Mouse (Mus musculus) G1E (cell line): ENCODE data around the gene Plac1. TPM values are rescaled to one million over a fixed set of nuclear protein-coding genes. Genes with fewer than 3 reads are reported as not detected.

Experiments used
- ATAC-seq: 2 replicates; pipeline ENCODE4 v1.8.0; 2016; ENCODE audit warnings: mild to moderate bottlenecking; ENCODE audit not compliant: insufficient number of reproducible peaks, poor library complexity, low FRiP score, severe bottlenecking; ENCODE audit errors: extremely low read depth
- DNase-seq: peaks from one replicate; pipeline ENCODE4 v3.0.0; 2012; ENCODE audit warnings: low spot score
- H3K27me3 ChIP-seq: 2 replicates; pipeline ENCODE4 v1.6.1; 2012; ENCODE audit warnings: mild to moderate bottlenecking, low read length, inconsistent platforms; ENCODE audit not compliant: insufficient read depth
- H3K36me3 ChIP-seq: replicated peaks from 2 replicates; pipeline ENCODE3; 2012; ENCODE audit warnings: mild to moderate bottlenecking, inconsistent platforms
- H3K4me1 ChIP-seq: 2 replicates; pipeline ENCODE4 v1.6.1; 2012; ENCODE audit warnings: low read depth, low read length, inconsistent platforms, mixed read lengths; ENCODE audit not compliant: insufficient read depth
- H3K4me3 ChIP-seq: 2 replicates; pipeline ENCODE4 v1.5.1; 2012; ENCODE audit warnings: low read depth, mild to moderate bottlenecking, inconsistent platforms, low read length, moderate library complexity, mixed read lengths
- H3K9me3 ChIP-seq: replicated peaks from 2 replicates; pipeline ENCODE4 v1.6.1; 2012; ENCODE audit warnings: inconsistent platforms
- CTCF ChIP-seq: IDR thresholded peaks from 2 replicates; pipeline ENCODE4 v1.5.1; 2012; ENCODE audit warnings: low read depth, low read length, inconsistent platforms, mixed read lengths
- GATA1 ChIP-seq: IDR thresholded peaks from 2 replicates; pipeline ENCODE4 v1.6.1; 2012; ENCODE audit warnings: borderline replicate concordance, low read length, inconsistent platforms, mixed read lengths
- GATA2 ChIP-seq: IDR thresholded peaks from 2 replicates; pipeline ENCODE4 v1.6.1; 2012; ENCODE audit warnings: low read depth, low read length, inconsistent platforms, borderline replicate concordance
- POLR2AphosphoS5 ChIP-seq: IDR thresholded peaks from 2 replicates; pipeline ENCODE4 v1.6.1; 2012; ENCODE audit warnings: low read depth, low read length, inconsistent platforms; ENCODE audit not compliant: insufficient replicate concordance
- TAL1 ChIP-seq: conservative IDR thresholded peaks from 2 replicates; pipeline ENCODE4 v1.6.1; 2012; ENCODE audit warnings: low read depth, low read length, inconsistent platforms, mixed read lengths
- polyA plus RNA-seq: library from polyadenylated mRNA; stranded (reverse); fragments of >175 nt; gene quantifications from 2 replicates; pipeline ENCODE4 v1.2.3, GENCODE M21; 2012
- total RNA-seq, 2 experiments: library from RNA; stranded (forward) in 1 of 2; stranded (reverse) in 1 of 2; fragments of 200-1000 nt in 1 of 2; fragments of >200 nt in 1 of 2; fragmentation: Nextera tagmentation in 1 of 2; gene quantifications; 2 replicates each; pipeline ENCODE4 v1.2.3; 2014 to 2017

Gene Plac1
- total and polyA plus RNA-seq, 3 experiments: not detected

GRCm38 (mm10) chrX:53088663-53089292 is 151.1 kb downstream of the Plac1 start:
- ATAC-seq (peak; percentile 88), DNase-seq (peak; percentile 6)
- no peaks in the 10 kb centered on the region for H3K9me3 ChIP-seq
- peaks cover 37% of the 10 kb centered on the region for H3K4me1 ChIP-seq
- no peaks in the 10 kb centered on the region for H3K36me3 ChIP-seq
- no peak overlapping the region for H3K4me3 ChIP-seq
- TF ChIP-seq CTCF (no peak), TAL1 (peak; percentile 33; the same call in 1 of the 2 replicates)
- no peaks in the 10 kb centered on the region for H3K27me3 ChIP-seq

DNA sequence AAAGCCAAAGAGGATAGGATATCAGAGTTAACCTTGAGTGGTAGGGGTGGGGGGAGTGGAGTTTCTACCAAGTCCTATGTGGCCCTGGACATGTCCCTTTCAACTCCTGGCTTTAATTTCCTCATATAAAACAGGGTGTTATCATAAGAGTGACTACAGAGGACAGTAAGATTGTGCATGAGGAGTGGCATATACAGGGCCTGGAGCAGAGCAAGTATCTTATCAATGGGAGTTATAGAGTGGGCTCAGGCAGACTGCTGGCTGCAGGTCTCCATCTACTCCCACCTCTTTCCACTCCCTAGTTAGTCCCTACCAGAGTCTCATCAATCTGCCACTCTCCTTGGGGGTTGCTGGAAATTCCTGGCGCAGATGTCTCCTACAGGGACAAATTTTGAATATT is 152.7 kb downstream of the Plac1 start:
- DNase-seq (no peak), ATAC-seq (no peak)
- H3K9me3 ChIP-seq: no peaks in the 10 kb centered on the region
- H3K27me3 ChIP-seq: no peaks in the 10 kb centered on the region
- H3K4me1 ChIP-seq: peaks cover 32% of the 10 kb centered on the region
- H3K36me3 ChIP-seq: no peaks in the 10 kb centered on the region
- TF ChIP-seq POLR2AphosphoS5 (no peak), GATA1 (no peak), GATA2 (no peak), CTCF (no peak), TAL1 (no peak)
- H3K4me3 ChIP-seq: no peak overlapping the region

- no peaks in the 10 kb centered on the region for H3K9me3 ChIP-seq
- H3K27me3 ChIP-seq: no peaks in the 10 kb centered on the region
- peaks cover 32% of the 10 kb centered on the region for H3K4me1 ChIP-seq
- no peak for DNase-seq
- no peak overlapping the region for H3K4me3 ChIP-seq
- TF ChIP-seq CTCF (no peak), GATA1 (no peak), TAL1 (no peak), POLR2AphosphoS5 (no peak), GATA2 (no peak)
- no peaks in the 10 kb centered on the region for H3K36me3 ChIP-seq
- no peak for ATAC-seq
Observed at GRCm38 (mm10) chrX:53085559-53085958, 154.4 kb downstream of the Plac1 start.

DNA sequence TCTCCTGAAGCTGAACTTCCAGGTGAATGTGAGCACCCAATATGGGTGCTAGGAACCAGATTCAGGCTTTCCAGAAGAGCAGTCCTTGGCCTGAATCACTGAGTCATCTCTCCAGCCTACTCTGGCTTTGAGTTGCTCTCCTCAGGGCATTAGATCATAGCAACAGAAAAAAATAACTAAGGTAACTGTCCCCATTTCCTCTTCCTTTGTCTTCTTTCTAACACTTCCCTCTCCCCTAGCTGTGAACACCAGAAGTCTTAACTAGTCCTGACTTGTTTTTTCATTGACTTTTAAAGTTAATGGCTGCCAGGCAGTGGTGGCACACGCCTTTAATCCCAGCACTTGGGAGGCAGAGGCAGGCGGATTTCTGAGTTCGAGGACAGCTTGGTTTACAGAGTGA is 175.5 kb downstream of the Plac1 start:
- H3K27me3 ChIP-seq: no peaks in the 10 kb centered on the region
- no peaks in the 10 kb centered on the region for H3K36me3 ChIP-seq
- peaks cover 4% of the 10 kb centered on the region; the same call in 1 of the 2 replicates for H3K4me1 ChIP-seq
- no peaks in the 10 kb centered on the region for H3K9me3 ChIP-seq
- no peak for TF ChIP-seq CTCF
- no peak for TF ChIP-seq POLR2AphosphoS5
- TF ChIP-seq GATA1: no peak
- TF ChIP-seq TAL1: no peak
- no peak for TF ChIP-seq GATA2
- ATAC-seq (no peak), DNase-seq (no peak)
- no peak overlapping the region for H3K4me3 ChIP-seq

DNA sequence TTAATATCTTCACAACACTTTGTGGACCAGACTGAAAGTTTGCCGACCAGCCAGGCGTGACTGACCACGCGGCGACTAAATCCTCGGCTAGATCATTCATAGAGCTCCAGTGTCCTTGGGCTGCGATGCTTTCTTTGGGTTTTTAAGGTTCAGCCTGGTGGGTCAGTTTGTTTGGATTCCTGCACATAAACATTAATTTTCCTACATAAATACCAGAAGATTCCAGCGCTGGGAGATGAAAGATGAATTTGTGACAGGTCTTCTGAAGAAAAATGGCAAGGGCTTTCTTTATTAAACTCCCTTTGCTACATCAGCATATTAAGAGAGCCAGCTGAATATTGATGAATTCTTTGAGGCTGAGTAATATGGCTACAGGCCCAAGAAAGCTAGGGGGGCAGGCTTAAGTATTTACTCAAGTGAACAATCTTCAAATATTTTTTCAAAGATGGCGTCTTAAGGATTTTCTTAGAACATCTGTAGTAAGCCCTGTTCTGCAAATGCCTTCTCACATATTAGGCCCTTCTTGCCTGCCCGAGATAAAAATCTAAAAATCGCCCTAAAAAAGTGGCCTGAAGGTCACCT is 180.4 kb downstream of the Plac1 start:
- Histone ChIP-seq H3K27me3 (no peaks in the 10 kb centered on the region), H3K4me3 (no peak overlapping the region), H3K36me3 (no peaks in the 10 kb centered on the region), H3K4me1 (peaks cover 21% of the 10 kb centered on the region), H3K9me3 (no peaks in the 10 kb centered on the region)
- TF ChIP-seq TAL1 (no peak), CTCF (no peak)
- ATAC-seq (no peak), DNase-seq (no peak)

GRCm38 (mm10) chrX:53058459-53059280 is 181.2 kb downstream of the Plac1 start:
- Histone ChIP-seq H3K4me1 (peaks cover 29% of the 10 kb centered on the region), H3K27me3 (no peaks in the 10 kb centered on the region), H3K9me3 (no peaks in the 10 kb centered on the region), H3K4me3 (peak overlapping the region; percentile 64; the same call in 1 of the 2 replicates), H3K36me3 (peaks cover 7% of the 10 kb centered on the region)
- no peak for DNase-seq
- no peak for ATAC-seq
- no peak for TF ChIP-seq CTCF
- no peak for TF ChIP-seq TAL1
- no peak for TF ChIP-seq POLR2AphosphoS5
- TF ChIP-seq GATA1: no peak
- no peak for TF ChIP-seq GATA2

DNA sequence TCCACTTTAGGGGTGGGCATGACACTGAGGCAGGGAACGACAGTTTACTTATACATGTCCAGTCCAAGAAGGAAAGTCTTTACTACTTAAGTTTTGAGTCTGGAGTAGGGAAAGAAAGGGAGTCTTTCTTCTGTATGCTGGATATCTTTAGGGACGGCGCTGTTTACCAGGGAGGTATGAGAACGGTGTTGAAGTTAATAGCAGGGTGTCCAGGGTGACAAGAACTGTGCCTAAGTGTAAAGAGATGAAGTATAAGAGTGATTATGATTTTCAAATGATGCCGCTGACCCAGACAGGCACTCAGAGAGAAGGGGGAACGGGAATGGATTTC is 182.2 kb downstream of the Plac1 start:
- TF ChIP-seq GATA1 (no peak), CTCF (no peak), TAL1 (no peak), POLR2AphosphoS5 (no peak), GATA2 (no peak)
- Histone ChIP-seq H3K27me3 (no peaks in the 10 kb centered on the region), H3K36me3 (peaks cover 12% of the 10 kb centered on the region), H3K4me1 (peaks cover 35% of the 10 kb centered on the region), H3K9me3 (no peaks in the 10 kb centered on the region), H3K4me3 (peak overlapping the region; percentile 76; the same call in 1 of the 2 replicates)
- no peak for DNase-seq
- ATAC-seq: no peak
